Mouse (Mus musculus) neural tube, embryonic 13.5 days (tissue): ENCODE data around the gene Pgp. TPM values are rescaled to one million over a fixed set of nuclear protein-coding genes. Genes with fewer than 3 reads are reported as not detected.

Source experiments
- ATAC-seq: fragments of 200-750 bp; cut with Nextera tagmentation; 2 replicates; pipeline ENCODE4 v1.8.0; 2017; ENCODE audit warnings: low read depth, mild to moderate bottlenecking, moderate TSS enrichment, moderate library complexity
- H3K27ac ChIP-seq: fragments of 300-500 bp; sonication (generic); replicated peaks from 2 replicates; pipeline ENCODE4 v1.5.1; 2015; ENCODE audit warnings: moderate library complexity, mild to moderate bottlenecking, inconsistent platforms
- H3K27me3 ChIP-seq: fragments of 300-500 bp; sonication (generic); 2 replicates; pipeline ENCODE4 v1.6.1; 2015; ENCODE audit warnings: mild to moderate bottlenecking, inconsistent platforms
- H3K36me3 ChIP-seq: fragments of 300-500 bp; sonication (generic); 2 replicates; pipeline ENCODE4 v1.6.1; 2015; ENCODE audit warnings: mild to moderate bottlenecking, inconsistent platforms
- H3K4me1 ChIP-seq: fragments of 300-500 bp; sonication (generic); replicated peaks from 2 replicates; pipeline ENCODE4 v1.6.1; 2015; ENCODE audit warnings: inconsistent platforms
- H3K4me2 ChIP-seq: fragments of 300-500 bp; sonication (generic); 2 replicates; pipeline ENCODE4 v1.6.1; 2015; ENCODE audit warnings: inconsistent platforms, mild to moderate bottlenecking, moderate library complexity
- H3K4me3 ChIP-seq: fragments of 300-500 bp; sonication (generic); 2 replicates; pipeline ENCODE4 v1.5.1; 2015; ENCODE audit warnings: mild to moderate bottlenecking, inconsistent platforms
- H3K9ac ChIP-seq: fragments of 300-500 bp; sonication (generic); 2 replicates; pipeline ENCODE4 v1.6.1; 2015; ENCODE audit warnings: moderate library complexity, mild to moderate bottlenecking, inconsistent platforms
- H3K9me3 ChIP-seq: fragments of 300-500 bp; sonication (generic); 2 replicates; pipeline ENCODE4 v1.6.1; 2016; ENCODE audit warnings: inconsistent platforms
- WGBS: fragments of 180-500 bp; shearing (Covaris S2); methylation state at CpG from one replicate; pipeline ENCODE4 v1.1.7; 2015; 5-methylcytosine and 5-hydroxymethylcytosine counted together
- polyA plus RNA-seq: library from polyadenylated mRNA; unstranded; fragments of >200 nt; fragmentation: Nextera tagmentation; extraction: Ambion mirVana; gene quantifications from 2 replicates; pipeline ENCODE4 v1.2.1, GENCODE M21; 2015

Pgp gene
- polyA plus RNA-seq, 1 experiment from 2014 or later, result 57.4 TPM

DNA sequence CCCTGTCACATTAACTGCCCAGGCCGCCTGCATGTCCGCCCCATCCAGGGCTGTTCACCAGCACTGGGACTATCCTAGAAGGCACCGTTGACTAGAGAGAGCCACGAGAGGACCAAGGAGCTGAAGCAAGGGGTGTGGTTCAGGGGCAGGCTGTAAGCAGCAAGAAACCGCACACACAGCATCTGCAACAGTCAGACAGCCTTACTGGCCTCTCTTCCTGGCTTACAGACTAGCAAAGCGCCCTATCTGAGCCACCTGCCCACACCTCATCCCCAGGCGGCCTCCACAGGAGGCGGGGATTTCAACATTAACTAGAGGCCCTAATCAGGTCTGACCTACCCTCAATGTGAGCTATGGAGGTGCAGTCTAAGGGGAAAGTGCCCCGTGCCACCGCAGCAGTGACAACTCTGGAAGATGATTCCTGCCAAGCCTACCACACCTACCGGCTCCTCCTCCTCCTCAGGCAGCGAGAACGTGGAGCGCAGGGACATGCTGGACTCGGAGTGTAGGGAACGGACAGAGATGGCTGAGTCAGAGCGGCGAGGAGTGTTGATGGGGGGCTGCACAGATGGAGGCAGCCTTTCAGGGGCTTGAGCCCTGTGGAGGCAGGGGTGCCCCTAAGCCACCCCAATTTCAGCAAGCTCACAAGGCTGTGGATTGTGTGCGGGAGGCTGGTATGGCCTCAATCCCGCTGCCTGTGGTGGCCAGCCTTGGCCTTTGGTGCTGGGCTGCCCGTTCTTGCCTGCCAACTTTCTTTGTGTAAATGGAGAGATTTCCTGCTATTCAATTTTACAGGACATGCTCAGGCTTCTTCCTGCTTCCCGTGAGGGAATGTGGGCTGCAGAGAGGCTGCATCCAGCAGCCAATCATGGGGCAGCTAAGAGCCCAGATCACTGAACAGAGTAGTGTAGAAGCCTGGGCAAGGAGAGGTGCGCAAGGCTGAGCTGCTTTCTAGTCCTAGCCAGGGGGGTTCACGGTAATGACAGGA, 44.4 kb downstream of the Pgp start:
- Histone ChIP-seq H3K4me1 (peaks cover 4% of the 10 kb centered on the region; the same call in 1 of the 2 replicates), H3K36me3 (peaks cover 89% of the 10 kb centered on the region), H3K4me3 (no peak overlapping the region), H3K27me3 (no peaks in the 10 kb centered on the region), H3K9ac (0 out of 2 replicates have a peak overlapping the region, but pooled peaks have one; percentile 19), H3K4me2 (peak overlapping the region; percentile 5; the same call in 1 of the 2 replicates), H3K27ac (peak overlapping the region; percentile 61; the same call in 1 of the 2 replicates), H3K9me3 (no peaks in the 10 kb centered on the region)
- WGBS, result 85% methylated on average over 24 of the region's 24 CpGs
- ATAC-seq, result no peak

GRCm38 (mm10) chr17:24520450-24520849, 50.3 kb downstream of the Pgp start:
- no peak overlapping the region for H3K4me3 ChIP-seq
- no peak overlapping the region for H3K9ac ChIP-seq
- no peaks in the 10 kb centered on the region for H3K9me3 ChIP-seq
- H3K27me3 ChIP-seq, result no peaks in the 10 kb centered on the region
- peaks cover 9% of the 10 kb centered on the region for H3K4me1 ChIP-seq
- no peak overlapping the region for H3K4me2 ChIP-seq
- WGBS, result 94% methylated on average over 4 of the region's 4 CpGs
- no peak for ATAC-seq
- H3K36me3 ChIP-seq, result peaks cover 53% of the 10 kb centered on the region
- no peak overlapping the region for H3K27ac ChIP-seq

Other genes starting within 250 kb of the Pgp start
- gene Tedc2, start 249.5 kb upstream of the Pgp start, polyA plus RNA-seq, result 11.9 and 12.6 TPM in 2 replicates
- gene Ccnf, start 218.9 kb upstream of the Pgp start, polyA plus RNA-seq, result 14.5 and 20.9 TPM in 2 replicates
- gene Abca17, start 119.3 kb upstream of the Pgp start, polyA plus RNA-seq, result 0.31 and 0.44 TPM in 2 replicates
- gene Abca3, start 118.4 kb upstream of the Pgp start, polyA plus RNA-seq, result 23.9 and 24.7 TPM in 2 replicates
- gene Rnps1, start 55.8 kb upstream of the Pgp start, polyA plus RNA-seq, result 307 and 315 TPM in 2 replicates
- 57.6 and 61.2 TPM in 2 replicates for gene Eci1, start 43.8 kb upstream of the Pgp start, polyA plus RNA-seq
- 5.5 and 6.5 TPM in 2 replicates for gene Dnase1l2, start 27.3 kb upstream of the Pgp start, polyA plus RNA-seq
- gene E4f1, start 79 bp upstream of the Pgp start, polyA plus RNA-seq, result 39.7 and 41.6 TPM in 2 replicates
- not detected in 2 replicates for gene Bricd5, start 3.5 kb downstream of the Pgp start, polyA plus RNA-seq
- gene Mlst8, start 8.7 kb downstream of the Pgp start, polyA plus RNA-seq, result 35.7 and 36.2 TPM in 2 replicates
- 35.0 and 35.3 TPM in 2 replicates for gene Caskin1, start 18.2 kb downstream of the Pgp start, polyA plus RNA-seq
- gene Traf7, start 57.5 kb downstream of the Pgp start, polyA plus RNA-seq, result 70.1 and 82.9 TPM in 2 replicates
- gene Rab26, start 63.8 kb downstream of the Pgp start, polyA plus RNA-seq, result 1.5 and 1.6 TPM in 2 replicates
- gene Pkd1, start 79.4 kb downstream of the Pgp start, polyA plus RNA-seq, result 20.1 and 22.9 TPM in 2 replicates
- gene Tsc2, start 162.2 kb downstream of the Pgp start, polyA plus RNA-seq, result 62.5 and 73.0 TPM in 2 replicates
- gene Nthl1, start 162.3 kb downstream of the Pgp start, polyA plus RNA-seq, result 7.4 and 9.7 TPM in 2 replicates
- gene Slc9a3r2, start 179.9 kb downstream of the Pgp start, polyA plus RNA-seq, result 35.4 and 42.6 TPM in 2 replicates
- not detected in 2 replicates for gene Npw, start 188.1 kb downstream of the Pgp start, polyA plus RNA-seq
- gene Zfp598, start 199.3 kb downstream of the Pgp start, polyA plus RNA-seq, result 20.9 and 22.2 TPM in 2 replicates
- 94.2 and 114 TPM in 2 replicates for gene Syngr3, start 219.6 kb downstream of the Pgp start, polyA plus RNA-seq
- 34.3 and 39.6 TPM in 2 replicates for gene Gfer, start 225.8 kb downstream of the Pgp start, polyA plus RNA-seq
- 1.1 and 1.5 TPM in 2 replicates for gene Noxo1, start 225.8 kb downstream of the Pgp start, polyA plus RNA-seq
- 58.4 and 64.0 TPM in 2 replicates for gene Tbl3, start 237.3 kb downstream of the Pgp start, polyA plus RNA-seq
- 0.18 TPM in 1 of 2 replicates, not detected in the other for gene Rnf151, start 247.7 kb downstream of the Pgp start, polyA plus RNA-seq
- gene Rps2, start 247.7 kb downstream of the Pgp start, polyA plus RNA-seq, result 759 and 773 TPM in 2 replicates